Mouse (Mus musculus): ENCODE data around the gene Crmp1.

DNA sequence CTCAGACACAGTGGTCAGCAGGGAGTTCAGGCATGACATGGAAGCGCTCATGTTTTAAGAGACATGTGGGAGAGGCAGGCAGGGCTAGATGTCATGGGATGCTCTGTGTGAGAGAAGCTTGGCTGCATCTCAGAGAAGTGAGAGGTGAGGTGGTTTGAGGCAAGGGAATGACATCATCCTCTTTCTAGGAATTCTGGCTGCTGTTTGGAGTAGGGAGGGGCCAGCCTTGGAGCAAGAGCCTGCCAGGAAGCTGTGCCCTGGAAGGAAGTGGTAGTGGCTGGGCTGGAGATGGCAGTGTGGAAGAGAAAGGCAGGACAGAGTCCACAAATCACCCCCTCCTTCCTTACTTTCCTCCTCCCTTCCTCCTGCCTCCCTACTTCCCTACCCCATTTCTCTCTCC lies 16.0 kb upstream of the Crmp1 start:
- TF ChIP-seq EP300 (IDR thresholded peaks at IDR 0.05; ENCODE audit: low read depth) (no peak), CTCF (IDR thresholded peaks at IDR 0.05; ENCODE audit: low read depth) (no peak)
